Mouse (Mus musculus) limb, embryonic 11.5 days (tissue): ENCODE measurements around the gene Pgm5. TPM values are rescaled to one million over a fixed set of nuclear protein-coding genes. Genes with fewer than 3 reads are reported as not detected.

Source experiments
- ATAC-seq: fragments of 200-750 bp; cut with Nextera tagmentation; 2 replicates; pipeline ENCODE4 v1.8.0; 2017; ENCODE audit warnings: low read depth; ENCODE audit not compliant: insufficient number of reproducible peaks, low FRiP score, low TSS enrichment
- DNase-seq: peaks from one replicate; pipeline ENCODE4 v3.0.0-alpha.2; 2015; ENCODE audit warnings: low spot score
- H3K27ac ChIP-seq: fragments of 300-500 bp; sonication (generic); replicated peaks from 2 replicates; pipeline ENCODE4 v1.5.1; 2014; ENCODE audit warnings: low read depth, mild to moderate bottlenecking, low read length
- H3K27me3 ChIP-seq: fragments of 300-500 bp; sonication (generic); 2 replicates; pipeline ENCODE4 v1.6.1; 2014; ENCODE audit warnings: mild to moderate bottlenecking, low read length, mixed read lengths; ENCODE audit not compliant: control insufficient read depth, insufficient read depth
- H3K36me3 ChIP-seq: fragments of 300-500 bp; sonication (generic); 2 replicates; pipeline ENCODE4 v1.6.1; 2014; ENCODE audit warnings: mild to moderate bottlenecking, low read length, moderate library complexity, mixed read lengths; ENCODE audit not compliant: control insufficient read depth, insufficient read depth
- H3K4me1 ChIP-seq: fragments of 300-500 bp; sonication (generic); 2 replicates; pipeline ENCODE4 v1.6.1; 2014; ENCODE audit warnings: low read length, mixed read lengths; ENCODE audit not compliant: control insufficient read depth, insufficient read depth
- H3K4me2 ChIP-seq: fragments of 300-500 bp; sonication (generic); 2 replicates; pipeline ENCODE4 v1.6.1; 2014; ENCODE audit warnings: low read depth, mild to moderate bottlenecking, moderate library complexity; ENCODE audit not compliant: severe bottlenecking
- H3K4me3 ChIP-seq: fragments of 300-500 bp; sonication (generic); 2 replicates; pipeline ENCODE4 v1.5.1; 2014; ENCODE audit warnings: low read depth, low read length
- H3K9ac ChIP-seq: fragments of 300-500 bp; sonication (generic); 2 replicates; pipeline ENCODE4 v1.6.1; 2014; ENCODE audit warnings: mild to moderate bottlenecking, low read length
- H3K9me3 ChIP-seq: fragments of 300-500 bp; sonication (generic); 2 replicates; pipeline ENCODE4 v1.6.1; 2016; ENCODE audit warnings: low read length; ENCODE audit not compliant: control insufficient read depth
- WGBS: fragments of 180-500 bp; shearing (Covaris S2); extraction: QIAGEN DNeasy Blood & Tissue Kit; methylation state at CpG from one replicate; pipeline ENCODE4 v1.1.7; 2014; 5-methylcytosine and 5-hydroxymethylcytosine counted together
- polyA plus RNA-seq: library from polyadenylated mRNA; unstranded; fragments of >200 nt; fragmentation: Nextera tagmentation; extraction: Ambion mirVana; gene quantifications from 2 replicates; pipeline ENCODE4 v1.2.1, GENCODE M21; 2014

Pgm5 gene
- polyA plus RNA-seq, 1 experiment from 2014 or later, result 1.7 TPM

GRCm38 (mm10) chr19:24806013-24806412, 55.6 kb downstream of the Pgm5 start:
- 77% methylated on average over 3 of the region's 3 CpGs for WGBS

GRCm38 (mm10) chr19:24797606-24798005, 64.0 kb downstream of the Pgm5 start:
- 64% methylated on average over 9 of the region's 9 CpGs for WGBS
- H3K27ac ChIP-seq, result no peak overlapping the region
- no peaks in the 10 kb centered on the region for H3K9me3 ChIP-seq
- H3K4me2 ChIP-seq, result no peak overlapping the region
- H3K27me3 ChIP-seq, result no peaks in the 10 kb centered on the region
- H3K4me3 ChIP-seq, result no peak overlapping the region
- no peaks in the 10 kb centered on the region for H3K36me3 ChIP-seq
- no peaks in the 10 kb centered on the region for H3K4me1 ChIP-seq
- H3K9ac ChIP-seq, result no peak overlapping the region
- no peak for ATAC-seq
- no peak for DNase-seq

More at GRCm38 (mm10) chr19:24806013-24806412, 55.6 kb downstream of the Pgm5 start:
- Histone ChIP-seq H3K27me3 (no peaks in the 10 kb centered on the region), H3K4me1 (no peaks in the 10 kb centered on the region), H3K4me3 (no peak overlapping the region), H3K27ac (no peak overlapping the region), H3K9ac (no peak overlapping the region), H3K9me3 (no peaks in the 10 kb centered on the region), H3K36me3 (no peaks in the 10 kb centered on the region), H3K4me2 (no peak overlapping the region)
- ATAC-seq, result no peak
- DNase-seq, result no peak

DNA sequence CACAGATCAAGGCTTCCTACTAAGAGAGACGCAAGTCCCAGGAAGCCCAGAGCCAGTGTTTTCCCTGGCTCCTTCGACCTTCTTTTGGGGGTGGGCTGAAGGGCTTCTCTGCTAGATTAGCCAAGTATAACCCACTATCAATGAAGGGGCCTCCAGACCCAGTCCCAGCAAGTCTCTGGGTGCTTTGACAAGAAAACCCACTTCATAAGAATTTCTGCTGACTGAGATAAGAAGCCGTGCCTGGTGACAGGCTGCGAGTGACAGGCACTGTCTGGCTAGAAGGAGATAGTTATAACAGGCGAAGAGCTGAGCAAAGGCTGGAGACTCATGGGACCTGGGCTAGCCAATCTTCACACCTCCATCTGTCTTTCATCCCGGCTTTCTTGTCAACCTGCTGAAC, 67.3 kb downstream of the Pgm5 start:
- H3K27ac ChIP-seq, result no peak overlapping the region
- DNase-seq (no peak), ATAC-seq (no peak)
- WGBS, result 72% methylated on average over 6 of the region's 6 CpGs
- no peak overlapping the region for H3K4me2 ChIP-seq
- H3K4me1 ChIP-seq, result no peaks in the 10 kb centered on the region
- no peaks in the 10 kb centered on the region for H3K9me3 ChIP-seq
- no peak overlapping the region for H3K4me3 ChIP-seq
- no peaks in the 10 kb centered on the region for H3K36me3 ChIP-seq
- H3K9ac ChIP-seq, result no peak overlapping the region
- H3K27me3 ChIP-seq, result no peaks in the 10 kb centered on the region

DNA sequence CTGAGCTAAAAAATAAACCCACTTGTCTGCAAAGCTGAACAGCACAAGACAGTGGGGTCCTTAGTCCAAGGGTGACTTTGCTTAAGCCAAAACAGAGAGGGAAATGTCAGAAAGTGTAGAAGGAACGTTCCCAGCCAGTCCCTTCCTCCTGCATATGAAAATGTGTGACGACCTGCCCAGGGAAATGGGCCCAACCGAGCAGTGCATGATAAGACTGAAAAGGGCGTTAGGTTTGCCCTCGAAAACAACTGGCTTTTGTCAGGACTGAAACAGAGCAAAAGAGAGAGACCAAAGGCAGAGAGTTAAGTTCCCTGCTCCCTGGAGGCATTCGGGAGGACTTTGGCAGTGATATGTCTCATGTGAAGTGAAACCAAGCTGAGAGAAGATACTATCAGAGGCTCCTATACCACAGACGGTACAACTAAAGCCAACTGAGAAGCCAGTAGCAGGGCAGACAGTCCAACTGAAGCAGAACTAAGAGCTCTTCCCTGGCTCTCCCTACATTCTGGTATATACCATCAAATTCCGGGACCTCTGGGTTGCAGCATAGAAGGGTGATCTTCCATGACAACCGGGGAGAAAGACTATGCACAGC, 68.0 kb downstream of the Pgm5 start:
- no peaks in the 10 kb centered on the region for H3K9me3 ChIP-seq
- H3K4me2 ChIP-seq, result no peak overlapping the region
- no peaks in the 10 kb centered on the region for H3K27me3 ChIP-seq
- H3K36me3 ChIP-seq, result no peaks in the 10 kb centered on the region
- no peak overlapping the region for H3K27ac ChIP-seq
- no peak overlapping the region for H3K9ac ChIP-seq
- ATAC-seq (no peak), DNase-seq (no peak)
- H3K4me3 ChIP-seq, result no peak overlapping the region
- no peaks in the 10 kb centered on the region for H3K4me1 ChIP-seq
- 84% methylated on average over 9 of the region's 9 CpGs for WGBS

DNA sequence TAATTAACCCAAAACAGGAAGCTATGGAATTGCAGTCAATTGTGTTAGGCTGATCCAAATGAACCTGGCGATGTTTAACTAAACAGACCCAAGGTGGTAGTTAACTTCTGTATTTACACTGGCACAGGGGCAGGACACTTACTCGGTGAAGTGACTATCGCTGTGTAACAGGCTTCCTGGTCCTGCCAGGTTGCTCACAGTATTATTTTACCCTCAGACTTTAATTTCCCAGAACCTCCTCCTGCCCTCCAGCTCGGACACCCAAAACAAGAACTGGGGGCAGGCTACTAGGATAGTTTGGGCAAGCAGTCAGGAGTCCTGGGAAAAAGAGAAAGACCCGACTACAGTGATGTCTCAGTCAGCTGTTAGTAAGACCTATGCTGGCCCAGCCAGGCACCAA, 68.8 kb downstream of the Pgm5 start:
- H3K27ac ChIP-seq, result no peak overlapping the region
- WGBS, result 81% methylated on average over 5 of the region's 5 CpGs

DNA sequence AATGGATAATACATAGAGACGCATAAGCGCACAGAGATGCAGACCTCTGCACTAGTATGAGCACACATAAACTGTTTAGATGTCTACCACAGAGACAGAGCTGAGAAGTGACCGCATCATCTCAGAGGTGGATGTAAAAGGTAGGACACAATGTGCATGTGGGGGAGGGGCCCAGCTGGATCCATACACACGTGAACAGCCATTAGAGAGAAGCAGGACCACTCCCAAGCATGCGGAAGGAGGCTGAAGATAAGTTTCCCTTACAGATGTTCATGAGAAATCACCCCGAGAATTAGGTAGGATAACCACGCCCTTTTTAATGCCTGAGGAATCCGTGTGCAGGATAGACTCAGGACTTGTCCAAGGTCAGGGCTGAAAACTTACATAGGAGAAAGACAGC, 75.8 kb downstream of the Pgm5 start:
- Histone ChIP-seq H3K9me3 (no peaks in the 10 kb centered on the region), H3K4me3 (no peak overlapping the region), H3K9ac (no peak overlapping the region), H3K4me1 (peaks cover 26% of the 10 kb centered on the region), H3K4me2 (no peak overlapping the region), H3K36me3 (no peaks in the 10 kb centered on the region), H3K27me3 (no peaks in the 10 kb centered on the region), H3K27ac (no peak overlapping the region)
- WGBS, result 78% methylated on average over 8 of the region's 8 CpGs
- ATAC-seq (no peak), DNase-seq (no peak)

More for the DNA sequence above, 68.8 kb downstream of the Pgm5 start:
- no peaks in the 10 kb centered on the region for H3K36me3 ChIP-seq
- no peaks in the 10 kb centered on the region for H3K4me1 ChIP-seq
- DNase-seq (no peak), ATAC-seq (no peak)
- H3K4me2 ChIP-seq, result no peak overlapping the region
- H3K27me3 ChIP-seq, result no peaks in the 10 kb centered on the region
- H3K4me3 ChIP-seq, result no peak overlapping the region
- H3K9me3 ChIP-seq, result no peaks in the 10 kb centered on the region
- no peak overlapping the region for H3K9ac ChIP-seq

DNA sequence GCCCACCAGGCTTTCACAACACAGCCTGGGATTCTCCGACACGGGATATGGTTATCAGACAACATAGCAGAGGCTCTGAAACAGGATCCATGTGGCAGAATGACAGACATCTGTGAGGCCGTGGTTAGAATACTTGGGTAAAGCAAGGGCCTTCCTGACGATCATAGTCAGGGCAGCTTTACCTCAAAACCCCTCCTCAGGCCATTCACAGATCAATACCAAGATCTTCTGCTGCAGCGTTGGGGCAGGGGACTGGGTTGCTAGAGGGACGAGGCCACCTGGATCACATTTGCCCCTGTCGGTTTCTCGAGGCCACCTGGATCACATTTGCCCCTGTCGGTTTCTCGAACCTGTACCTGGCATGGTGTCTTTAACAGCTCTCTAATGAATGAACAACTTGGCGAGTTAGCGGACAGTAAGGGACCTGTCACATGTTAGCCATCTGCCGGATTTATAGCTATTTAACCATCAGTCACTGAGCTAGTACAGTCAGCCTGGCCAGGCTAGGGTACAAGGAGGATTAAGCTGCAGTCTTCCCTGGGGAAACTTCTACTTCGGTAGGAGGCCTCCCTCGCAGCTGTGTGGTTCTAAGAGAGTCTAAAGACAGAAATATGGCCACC, 76.5 kb downstream of the Pgm5 start:
- Histone ChIP-seq H3K36me3 (no peaks in the 10 kb centered on the region), H3K4me1 (peaks cover 31% of the 10 kb centered on the region), H3K27ac (no peak overlapping the region), H3K27me3 (no peaks in the 10 kb centered on the region), H3K4me3 (no peak overlapping the region), H3K9ac (no peak overlapping the region), H3K9me3 (no peaks in the 10 kb centered on the region), H3K4me2 (no peak overlapping the region)
- ATAC-seq (peak; percentile 39), DNase-seq (peak; percentile 69)
- 25% methylated on average over 15 of the region's 15 CpGs for WGBS

- Histone ChIP-seq H3K4me3 (no peak overlapping the region), H3K9ac (no peak overlapping the region), H3K4me2 (no peak overlapping the region), H3K27me3 (no peaks in the 10 kb centered on the region), H3K36me3 (no peaks in the 10 kb centered on the region), H3K27ac (no peak overlapping the region), H3K9me3 (no peaks in the 10 kb centered on the region), H3K4me1 (peaks cover 35% of the 10 kb centered on the region)
- 45% methylated on average over 9 of the region's 9 CpGs for WGBS
- ATAC-seq, result peak; percentile 47; the same call in 1 of the 2 replicates
- DNase-seq, result peak; percentile 36
Measured at GRCm38 (mm10) chr19:24783736-24784135, 77.9 kb downstream of the Pgm5 start.

GRCm38 (mm10) chr19:24779996-24780395, 81.7 kb downstream of the Pgm5 start:
- H3K27me3 ChIP-seq, result no peaks in the 10 kb centered on the region
- H3K36me3 ChIP-seq, result no peaks in the 10 kb centered on the region
- ATAC-seq (no peak), DNase-seq (no peak)
- no peak overlapping the region for H3K27ac ChIP-seq
- no peak overlapping the region for H3K4me2 ChIP-seq
- H3K4me3 ChIP-seq, result no peak overlapping the region
- H3K9ac ChIP-seq, result no peak overlapping the region
- whole genome bisulfite sequencing, result 37% methylated on average over 6 of the region's 6 CpGs
- H3K9me3 ChIP-seq, result no peaks in the 10 kb centered on the region
- peaks cover 24% of the 10 kb centered on the region for H3K4me1 ChIP-seq
